Mouse (Mus musculus): ENCODE measurements around the gene Rab25.
A peak's percentile ranks its signal among the peaks of the same experiment; 100 is the strongest.

Rab25 gene

DNA sequence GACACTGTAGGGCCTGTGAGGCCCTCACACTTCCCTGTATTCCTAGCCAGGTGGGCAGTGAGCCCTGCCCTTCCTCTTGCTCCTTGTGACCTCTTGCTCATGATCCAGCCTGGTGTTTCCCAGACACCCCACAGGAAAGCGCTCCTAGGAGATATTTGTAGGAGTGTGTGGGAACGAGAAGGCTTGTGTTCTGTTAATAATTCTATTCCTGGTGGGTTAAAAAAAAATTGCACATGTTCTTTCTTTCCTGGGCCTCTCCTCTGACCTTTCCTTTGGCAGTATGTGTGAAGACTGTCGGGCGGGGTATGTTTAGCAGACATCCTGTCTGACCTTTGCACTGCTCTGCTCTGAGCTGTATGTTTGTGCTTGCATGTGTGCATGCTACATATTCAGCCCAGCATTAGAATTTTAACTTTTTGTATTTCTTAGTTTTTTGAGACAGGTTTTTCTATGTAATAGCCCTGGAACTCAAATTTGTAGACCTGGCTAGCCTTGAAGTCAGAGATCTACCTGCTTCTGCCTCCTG, 18.5 kb upstream of the Rab25 start:
- no peak for DNase-seq

DNA sequence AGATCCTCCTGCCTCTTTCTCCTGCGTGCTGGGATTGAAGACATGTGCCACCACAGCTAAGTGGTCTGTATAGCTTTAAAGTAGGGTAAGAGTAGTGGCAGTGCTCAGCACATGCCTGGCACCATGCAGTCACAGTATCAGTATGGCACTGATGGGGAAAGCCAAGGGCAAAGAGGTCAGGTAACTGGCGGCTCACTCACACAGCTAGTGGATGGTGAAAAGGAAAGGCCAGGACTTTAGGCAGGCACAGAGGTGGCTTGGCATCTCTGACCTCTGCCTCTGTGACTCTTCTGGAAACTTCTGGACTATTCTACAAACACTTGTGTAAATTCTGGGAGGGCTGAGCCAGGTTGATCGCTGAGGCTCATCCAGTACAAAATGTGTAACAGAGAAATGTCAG, 18.0 kb upstream of the Rab25 start:
- no peak for DNase-seq

DNA sequence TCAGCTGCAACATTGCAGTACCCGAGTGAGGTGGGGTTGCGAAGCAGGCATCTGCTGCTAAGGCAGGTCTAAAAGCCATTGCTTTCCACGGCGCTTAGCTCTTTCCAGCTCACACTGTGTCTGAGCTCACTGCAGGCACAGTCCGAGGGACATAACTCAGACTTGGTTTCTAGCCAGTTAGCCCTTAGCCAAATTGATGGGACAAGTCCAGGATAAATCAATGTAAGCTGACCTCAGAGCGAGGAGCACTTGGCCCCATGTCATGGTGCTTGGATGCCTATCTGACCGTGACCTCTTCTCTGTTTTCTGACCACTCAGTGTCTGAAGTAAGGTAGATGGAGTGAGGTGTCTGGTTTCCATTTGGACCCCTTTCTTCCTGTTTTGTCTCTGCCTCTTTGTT, 15.9 kb upstream of the Rab25 start:
- DNase-seq: no peak

DNA sequence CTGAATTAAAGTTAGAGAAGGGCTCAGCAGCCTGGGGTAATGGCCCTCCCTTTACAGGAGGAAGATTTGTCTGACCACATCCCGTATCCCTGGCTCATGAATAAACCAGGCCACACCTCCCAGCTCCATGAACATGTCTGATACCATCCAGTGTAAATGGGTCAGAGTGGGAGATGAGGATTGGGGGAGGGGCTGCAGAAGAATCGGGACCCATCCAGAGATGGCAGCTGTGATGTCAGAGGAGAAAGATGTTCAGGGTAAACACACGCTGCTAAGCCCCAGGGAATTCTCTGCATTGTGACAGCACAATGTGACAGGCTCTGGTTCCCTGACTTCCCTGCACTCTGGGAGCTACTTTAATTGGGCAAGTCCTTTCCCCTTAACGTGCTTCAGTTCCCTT, 15.3 kb upstream of the Rab25 start:
- DNase-seq: peak in 1 of 2 experiments; percentile 4

DNA sequence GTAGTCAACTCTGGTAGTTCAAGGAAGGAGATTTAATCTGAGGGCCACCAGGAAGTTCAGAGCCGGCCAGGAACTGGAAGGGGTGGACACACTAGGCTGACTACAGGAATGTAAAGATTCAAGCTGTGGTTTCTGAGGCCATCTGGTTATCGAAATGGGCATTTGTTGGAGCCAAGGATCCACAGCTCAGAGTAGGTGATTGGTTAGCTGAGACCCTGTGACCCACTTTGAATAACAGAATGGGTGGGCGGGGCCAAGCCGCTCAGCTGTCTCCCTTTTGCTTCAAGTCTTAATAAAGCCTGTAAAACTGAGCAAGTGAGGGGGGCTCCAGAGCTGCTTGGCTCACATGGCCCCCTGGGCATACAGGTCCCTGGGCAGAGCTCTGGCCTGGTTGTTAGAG, 13.9 kb upstream of the Rab25 start:
- DNase-seq: peak in 1 of 2 experiments; percentile 45

DNA sequence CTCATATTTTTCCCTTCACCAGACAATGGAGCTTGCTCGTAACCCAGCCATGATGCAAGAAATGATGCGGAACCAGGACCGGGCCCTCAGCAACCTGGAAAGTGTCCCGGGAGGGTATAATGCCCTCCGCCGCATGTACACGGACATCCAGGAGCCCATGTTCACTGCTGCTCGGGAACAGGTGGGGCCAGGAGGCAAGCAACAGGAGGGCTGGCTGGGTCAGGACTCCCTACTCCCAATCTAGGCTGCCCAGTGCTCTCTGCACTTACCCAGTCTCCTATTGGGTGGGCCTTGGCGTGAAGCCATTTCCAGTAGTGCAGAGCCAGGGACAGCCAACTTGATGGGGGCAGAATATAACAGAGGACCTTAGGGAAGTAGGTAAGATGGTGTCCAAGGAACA, 11.5 kb upstream of the Rab25 start:
- no peak for DNase-seq

DNA sequence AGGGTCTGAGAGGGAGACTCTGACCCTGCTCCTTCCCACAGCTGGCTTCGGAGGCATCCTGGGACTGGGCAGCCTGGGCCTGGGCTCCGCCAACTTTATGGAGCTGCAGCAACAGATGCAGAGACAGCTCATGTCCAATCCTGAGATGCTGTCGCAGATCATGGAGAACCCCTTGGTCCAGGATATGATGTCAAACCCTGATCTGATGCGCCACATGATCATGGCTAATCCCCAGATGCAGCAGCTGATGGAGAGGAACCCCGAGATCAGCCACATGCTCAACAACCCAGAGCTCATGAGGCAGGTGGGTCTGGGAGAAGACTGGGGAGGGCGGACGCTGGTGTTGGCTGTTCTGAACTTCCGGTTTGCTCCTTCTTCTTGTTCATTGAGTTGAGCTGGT, 8.5 kb upstream of the Rab25 start:
- no peak for DNase-seq

DNA sequence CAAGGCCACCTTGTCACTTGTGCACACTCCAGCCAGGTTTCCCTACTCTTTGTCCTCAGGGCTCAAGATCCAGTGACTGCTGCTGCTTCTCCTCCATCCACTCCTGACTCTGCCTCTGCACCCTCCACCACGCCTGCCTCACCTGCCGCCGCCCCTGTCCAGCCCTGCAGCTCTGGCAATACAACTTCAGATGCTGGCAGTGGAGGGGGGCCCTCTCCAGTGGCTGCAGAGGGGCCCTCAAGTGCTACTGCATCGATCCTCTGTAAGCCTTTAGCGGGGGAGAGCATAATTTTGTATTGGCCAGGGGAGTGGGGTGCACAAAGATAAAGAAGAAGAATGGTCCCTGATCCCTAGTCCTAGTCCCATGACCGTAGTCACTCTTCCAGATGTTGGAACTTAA, 7.6 kb upstream of the Rab25 start:
- DNase-seq: peak in 1 of 2 experiments; percentile 29

DNA sequence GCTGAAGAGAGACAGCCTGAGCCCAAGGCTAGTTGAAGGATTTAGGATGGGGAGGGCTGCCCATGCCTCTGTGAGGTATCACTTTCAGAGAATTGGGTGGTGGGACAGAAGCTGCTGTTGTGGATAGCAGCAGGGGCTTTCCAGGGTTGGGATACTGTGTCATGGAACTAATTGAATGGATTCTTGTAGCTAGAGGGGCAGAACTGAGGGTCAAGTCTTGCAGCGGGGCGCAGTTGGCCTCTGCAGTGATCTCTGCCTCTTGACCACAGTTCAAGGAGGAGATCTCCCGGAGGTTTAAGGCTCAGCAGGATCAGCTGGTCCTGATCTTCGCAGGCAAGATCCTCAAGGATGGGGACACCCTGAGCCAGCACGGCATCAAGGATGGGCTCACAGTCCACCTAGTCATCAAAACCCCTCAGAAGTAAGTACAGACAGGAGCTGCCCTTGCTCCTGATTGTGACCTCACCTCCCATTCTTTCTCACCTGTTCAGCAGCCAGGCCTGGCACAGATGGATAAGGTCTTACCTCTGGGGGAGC, 7.0 kb upstream of the Rab25 start:
- DNase-seq: peak; percentile 7 to 21

DNA sequence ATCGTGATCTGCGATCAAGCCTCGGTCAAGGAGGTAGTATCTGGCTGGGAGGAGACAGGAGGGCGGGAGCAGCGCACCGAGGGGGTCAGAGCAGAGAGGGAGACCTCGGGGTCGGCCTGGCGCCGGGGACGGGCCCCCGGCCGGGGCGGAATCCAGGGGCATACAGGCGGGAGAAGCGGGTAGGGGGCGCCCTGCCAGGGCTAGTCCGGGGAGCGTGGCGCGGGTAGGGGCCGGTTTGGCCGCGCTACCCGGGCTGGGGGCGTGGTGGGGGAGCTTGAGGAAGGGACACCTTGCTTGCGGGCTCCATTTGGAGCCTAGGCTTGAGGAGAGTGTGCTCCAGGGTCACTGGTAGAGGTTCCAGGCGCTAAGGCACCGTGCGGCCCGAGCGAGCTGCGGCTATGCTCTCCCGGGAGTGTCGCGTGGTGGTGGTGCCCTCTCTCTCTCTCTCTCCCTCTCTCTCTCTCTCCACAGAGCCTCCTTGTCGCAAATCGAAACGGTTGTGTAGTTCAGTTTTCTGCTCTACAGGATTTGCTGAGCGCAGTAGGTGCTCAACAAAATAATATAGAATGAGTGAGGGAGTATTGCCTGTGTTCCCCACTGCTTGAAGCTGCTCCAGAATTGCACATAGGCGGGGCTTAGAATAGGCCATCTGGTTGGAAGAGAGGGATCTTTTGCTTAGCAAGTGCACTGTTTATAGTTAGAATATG, 5.9 kb upstream of the Rab25 start:
- peak in 1 of 2 experiments; percentile 79 for DNase-seq

DNA sequence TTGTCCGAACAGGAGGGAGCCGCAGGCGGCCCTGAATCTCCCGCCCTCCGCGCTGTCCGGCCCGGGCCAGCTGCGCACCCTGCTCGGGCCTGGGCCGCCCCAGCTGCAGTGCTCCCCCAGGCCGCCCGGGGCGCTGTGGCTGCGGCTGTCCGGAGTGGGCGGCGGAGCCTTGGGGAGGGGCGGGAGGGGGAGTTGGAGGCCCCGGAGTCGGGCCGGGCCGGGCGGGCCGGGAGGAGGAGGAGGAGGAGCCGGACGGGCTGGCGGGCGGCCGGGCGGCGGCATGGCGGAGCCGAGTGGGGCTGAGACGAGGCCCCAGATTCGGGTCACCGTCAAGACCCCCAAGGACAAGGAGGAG, 5.4 kb upstream of the Rab25 start, which contains the start of gene Ubqln4:
Gene Ubqln4 (plus strand): TSS at position 234 of the 355 bp plus-strand sequence.
- peak; percentile 95 for DNase-seq

DNA sequence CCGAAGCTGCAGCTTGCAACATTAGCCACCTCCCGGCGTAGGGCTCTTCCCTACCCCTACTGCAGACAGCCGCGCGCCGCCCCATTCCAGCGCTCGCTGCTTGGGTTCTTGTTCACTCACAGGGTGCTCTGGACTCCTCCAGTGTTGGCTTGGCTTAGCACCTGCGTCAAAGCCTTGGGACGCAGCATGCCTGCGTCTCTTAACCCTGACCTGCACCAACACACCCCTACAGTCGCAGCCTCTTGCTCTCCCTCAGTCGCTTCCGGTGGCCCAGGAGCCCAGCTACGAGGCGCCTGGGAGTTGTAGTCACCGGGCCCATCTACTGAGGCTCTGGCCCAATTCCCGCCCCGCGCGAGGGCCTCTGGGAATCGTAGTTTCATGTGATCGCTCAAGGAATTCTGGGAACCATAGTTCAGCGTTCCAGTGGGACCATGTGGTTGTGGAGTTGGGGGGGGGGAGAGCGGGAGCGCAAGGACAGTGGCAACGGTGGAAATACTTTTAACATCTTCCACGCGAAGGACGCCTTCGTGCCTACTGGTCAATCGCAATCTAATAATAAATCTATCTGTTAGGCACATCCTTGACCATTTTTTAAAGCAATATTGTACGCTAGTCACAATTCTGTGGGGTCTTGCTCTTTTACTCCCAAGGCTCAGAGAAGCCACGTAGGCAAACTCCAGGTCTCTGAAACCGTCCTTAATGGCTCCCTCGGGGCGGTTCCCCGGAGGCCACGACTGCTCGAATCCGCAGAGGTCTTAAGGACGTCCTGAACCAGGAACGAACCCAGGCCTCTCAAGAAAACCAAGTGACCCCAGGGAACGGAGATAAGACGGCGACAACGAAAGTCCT, 4.8 kb upstream of the Rab25 start, which contains the start of gene Lamtor2:
Gene Lamtor2 (minus strand): TSS at position 399 of the 849 bp plus-strand sequence.
- DNase-seq: peak; percentile 98 to 99

DNA sequence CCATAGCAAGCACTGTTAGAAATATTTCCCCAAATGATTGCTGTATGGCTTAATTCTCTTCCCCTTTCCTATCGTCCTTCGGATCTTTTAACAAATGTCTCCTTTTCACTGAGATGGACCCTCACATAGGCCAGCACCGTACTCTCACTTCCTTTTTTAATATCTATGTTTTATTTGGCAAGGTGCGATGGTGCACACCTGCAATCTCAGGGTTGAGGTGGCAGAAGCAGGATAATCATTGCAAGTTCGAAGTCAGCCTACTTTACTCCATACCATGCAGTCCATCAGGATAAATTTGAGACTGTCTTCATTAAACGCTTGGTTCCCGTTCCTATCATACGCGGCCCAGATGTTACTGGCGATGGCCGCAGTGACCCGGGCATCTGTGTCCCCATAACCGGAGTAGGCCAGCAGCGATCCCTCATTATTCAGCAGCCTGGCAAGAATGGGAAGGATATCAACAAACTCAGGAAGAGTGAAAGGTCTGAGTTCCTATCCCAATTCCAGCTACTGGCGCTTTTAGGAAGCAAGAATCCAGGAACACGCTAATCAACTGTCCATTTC, 4.1 kb upstream of the Rab25 start:
- DNase-seq: no peak

DNA sequence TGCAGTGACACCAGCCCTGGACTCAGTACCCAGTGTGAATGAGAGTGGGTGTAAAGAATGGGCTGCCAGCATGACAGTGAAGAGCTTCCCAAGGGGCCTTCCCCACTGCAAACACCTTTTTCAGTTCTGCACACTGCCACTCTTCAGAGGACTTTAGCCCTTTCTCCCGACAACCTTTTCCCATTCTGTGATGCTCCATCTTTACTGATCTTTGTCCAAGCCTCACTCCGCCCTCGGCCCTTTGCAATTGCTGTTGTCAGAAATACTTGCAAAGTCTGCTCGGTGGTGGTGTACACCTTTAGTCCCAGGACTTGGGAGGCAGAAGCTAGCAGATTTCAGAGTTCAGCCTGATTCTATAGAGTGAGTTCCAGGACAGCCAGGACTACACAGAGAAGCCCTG, 3.5 kb upstream of the Rab25 start:
- DNase-seq: no peak

DNA sequence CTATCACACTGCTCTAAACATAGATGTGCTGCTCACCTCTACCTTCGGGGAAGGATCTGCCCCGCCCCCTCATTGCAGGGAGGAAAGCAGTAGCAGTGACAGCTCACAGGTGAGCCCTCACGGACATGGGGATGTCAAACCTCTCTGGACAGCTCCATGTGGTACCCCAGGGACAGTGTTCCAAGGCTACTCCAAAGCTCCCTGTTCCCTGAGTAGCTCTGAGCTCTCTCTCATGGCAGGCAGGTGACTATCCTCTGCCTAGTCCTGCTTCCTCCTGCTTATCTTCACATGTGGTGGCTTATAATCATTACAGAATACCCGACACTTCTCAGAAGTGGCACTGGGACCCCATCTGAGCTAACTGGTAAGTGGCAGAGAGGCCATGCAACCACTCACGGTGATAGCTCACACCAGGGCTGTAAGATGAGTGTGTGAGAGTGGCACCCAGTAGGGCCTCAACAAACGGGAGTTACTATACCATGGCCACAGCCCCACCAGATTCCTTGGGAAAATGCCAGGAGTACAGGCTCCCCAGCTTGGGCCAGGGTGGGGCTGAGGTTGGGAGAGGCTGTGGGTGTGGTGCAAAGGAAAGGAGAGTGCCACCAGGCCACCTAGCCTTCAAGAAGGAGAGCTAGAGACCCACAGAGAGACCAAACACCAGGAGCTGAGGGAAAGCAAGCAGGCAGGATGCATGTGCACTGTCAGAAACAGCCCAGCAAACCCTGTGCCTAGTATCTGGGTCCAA, 1.3 kb downstream of the Rab25 start:
- DNase-seq: no peak

DNA sequence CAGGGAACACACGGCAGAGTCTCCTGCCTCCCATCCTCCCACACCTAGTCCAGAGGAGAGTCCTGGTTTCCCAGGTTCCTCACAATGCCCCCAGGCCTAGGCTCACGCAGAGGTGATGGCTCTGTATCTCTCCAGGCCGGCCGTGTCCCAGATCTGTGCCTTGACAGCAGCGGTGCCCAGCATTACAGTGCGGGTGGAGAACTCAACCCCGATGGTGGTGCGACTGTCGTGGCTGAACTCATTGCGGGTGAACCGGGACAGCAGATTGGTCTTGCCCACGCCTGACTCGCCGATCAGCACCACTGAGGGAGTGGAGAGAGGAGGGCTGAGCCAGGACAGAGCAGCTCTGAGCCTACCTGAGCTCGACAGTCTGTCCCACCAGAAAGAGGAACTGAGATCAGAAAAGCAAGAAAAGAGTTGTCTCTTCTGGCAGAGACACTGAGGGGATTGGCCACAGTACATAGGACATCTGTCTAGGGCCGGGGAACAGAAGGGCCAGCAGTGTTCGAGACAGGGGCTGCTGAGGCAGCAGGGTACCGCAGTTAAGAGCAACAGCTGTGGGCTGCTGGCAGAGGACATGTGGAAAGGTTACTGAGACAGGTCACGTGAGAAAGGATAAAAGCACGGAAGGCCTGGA, 3.0 kb downstream of the Rab25 start:
- DNase-seq: peak in 1 of 2 experiments; percentile 34

DNA sequence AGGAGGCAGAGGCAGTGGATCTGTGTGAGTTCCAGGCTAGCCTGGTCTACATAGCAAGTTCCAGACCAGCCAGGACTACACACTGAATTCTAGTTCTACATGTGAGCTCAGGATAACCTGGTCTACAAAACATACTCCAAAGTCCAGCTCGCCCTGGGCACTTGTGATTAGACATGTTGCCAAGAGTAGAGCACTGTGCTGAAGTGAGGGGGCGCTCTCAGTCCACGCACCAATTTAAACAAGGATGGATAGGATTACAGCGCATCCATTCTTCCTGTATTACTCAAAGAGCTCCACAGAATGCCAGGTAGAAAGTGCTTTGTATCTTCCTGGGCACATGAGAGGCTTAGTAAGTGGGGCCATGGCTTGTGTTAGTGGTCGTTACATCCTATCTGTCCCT, 3.6 kb downstream of the Rab25 start:
- DNase-seq: peak; percentile 62 to 70

DNA sequence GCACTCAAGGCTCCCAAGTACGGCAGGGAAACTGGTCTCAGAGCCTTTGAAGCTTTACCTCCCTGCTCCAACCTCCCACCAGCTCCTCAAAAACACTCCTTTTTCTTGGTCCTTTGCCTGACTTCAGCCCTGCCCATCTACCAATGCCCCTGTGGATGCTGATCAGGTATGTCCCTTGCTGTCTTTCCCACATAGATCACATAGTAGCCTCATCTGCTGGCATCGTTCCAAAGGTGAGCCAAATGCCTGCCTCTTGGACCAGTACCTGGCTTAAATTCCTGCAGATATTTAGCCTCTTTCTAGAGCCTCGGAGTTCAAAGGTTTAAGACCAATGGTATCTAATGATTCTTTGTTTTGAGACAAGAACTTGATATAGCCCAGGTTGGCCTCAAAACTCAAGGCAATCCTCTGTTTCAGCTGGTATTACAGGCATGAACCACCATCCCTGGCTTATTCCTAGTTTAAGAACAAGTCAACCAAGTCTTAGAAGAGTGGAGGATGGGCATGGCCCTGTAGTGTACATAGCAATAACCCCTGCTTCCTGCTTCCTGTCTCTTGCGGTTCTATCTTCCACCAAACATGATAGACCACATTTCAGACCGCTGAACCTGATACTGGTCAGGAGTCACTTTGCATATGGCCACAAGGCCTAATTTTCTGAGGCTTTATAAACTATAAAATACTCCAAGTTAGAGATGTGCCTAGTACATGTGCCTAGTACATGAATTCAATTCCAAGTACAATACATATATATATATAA, 4.3 kb downstream of the Rab25 start:
- DNase-seq: peak in 1 of 2 experiments; percentile 55

DNA sequence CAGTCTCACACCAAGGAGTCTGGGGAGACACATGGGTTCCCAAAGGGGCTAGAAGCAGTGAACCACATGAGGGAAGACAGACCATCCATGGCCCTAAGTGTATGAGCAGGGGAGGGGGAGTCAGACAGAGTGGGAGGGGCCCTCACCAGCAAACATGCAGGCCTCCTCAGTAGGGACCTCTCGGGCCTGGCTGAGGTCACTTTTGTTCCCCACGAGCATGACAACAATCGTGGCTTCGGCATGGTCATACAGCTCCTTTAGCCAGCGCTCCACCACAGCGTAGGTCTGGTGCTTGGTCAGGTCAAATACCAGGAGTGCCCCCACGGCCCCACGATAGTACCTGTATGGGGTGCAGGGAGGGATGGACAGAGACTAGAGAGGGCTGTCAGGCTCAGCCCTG, 4.9 kb downstream of the Rab25 start:
- no peak for DNase-seq

DNA sequence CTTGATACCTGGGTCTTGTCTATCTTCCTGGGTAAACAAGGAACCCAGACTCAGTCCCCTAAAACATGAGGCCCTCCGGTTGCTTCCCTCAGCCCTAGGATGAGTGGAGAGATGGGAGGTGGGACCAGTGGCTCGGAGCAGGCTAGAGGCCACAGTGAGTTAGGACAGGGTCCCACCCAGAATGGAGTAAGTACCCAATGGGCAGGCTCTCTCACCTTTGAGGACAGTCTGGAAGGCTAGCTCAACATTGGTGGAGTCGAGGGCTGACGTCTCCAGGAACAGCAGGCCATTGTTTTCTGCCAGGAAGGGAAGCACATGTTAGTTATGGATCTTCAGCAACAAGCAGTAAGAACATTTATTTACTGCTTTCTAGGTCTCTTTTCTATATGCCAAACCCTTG, 5.6 kb downstream of the Rab25 start:
- DNase-seq: no peak

Measured in cerebellum, postnatal 25 days (tissue).